Mouse (Mus musculus) adrenal gland, adult (tissue): ENCODE results near the gene Sprtn.

ENCODE experiments used
- DNase-seq, 2 experiments: peaks; one replicate each; pipeline ENCODE4 v3.0.0; 2022 to 2023; ENCODE audit warnings: low spot score in 1 of 2; ENCODE audit not compliant: inconsistent age in 2 of 2

Sprtn gene

GRCm38 (mm10) chr8:124937293-124937692, 39.6 kb downstream of the Sprtn start:
- no peak for DNase-seq

- DNase-seq: no peak
Measured at GRCm38 (mm10) chr8:124943801-124944200, 46.1 kb downstream of the Sprtn start.

- DNase-seq: no peak
Measured at GRCm38 (mm10) chr8:124944406-124944805, 46.7 kb downstream of the Sprtn start.

DNA sequence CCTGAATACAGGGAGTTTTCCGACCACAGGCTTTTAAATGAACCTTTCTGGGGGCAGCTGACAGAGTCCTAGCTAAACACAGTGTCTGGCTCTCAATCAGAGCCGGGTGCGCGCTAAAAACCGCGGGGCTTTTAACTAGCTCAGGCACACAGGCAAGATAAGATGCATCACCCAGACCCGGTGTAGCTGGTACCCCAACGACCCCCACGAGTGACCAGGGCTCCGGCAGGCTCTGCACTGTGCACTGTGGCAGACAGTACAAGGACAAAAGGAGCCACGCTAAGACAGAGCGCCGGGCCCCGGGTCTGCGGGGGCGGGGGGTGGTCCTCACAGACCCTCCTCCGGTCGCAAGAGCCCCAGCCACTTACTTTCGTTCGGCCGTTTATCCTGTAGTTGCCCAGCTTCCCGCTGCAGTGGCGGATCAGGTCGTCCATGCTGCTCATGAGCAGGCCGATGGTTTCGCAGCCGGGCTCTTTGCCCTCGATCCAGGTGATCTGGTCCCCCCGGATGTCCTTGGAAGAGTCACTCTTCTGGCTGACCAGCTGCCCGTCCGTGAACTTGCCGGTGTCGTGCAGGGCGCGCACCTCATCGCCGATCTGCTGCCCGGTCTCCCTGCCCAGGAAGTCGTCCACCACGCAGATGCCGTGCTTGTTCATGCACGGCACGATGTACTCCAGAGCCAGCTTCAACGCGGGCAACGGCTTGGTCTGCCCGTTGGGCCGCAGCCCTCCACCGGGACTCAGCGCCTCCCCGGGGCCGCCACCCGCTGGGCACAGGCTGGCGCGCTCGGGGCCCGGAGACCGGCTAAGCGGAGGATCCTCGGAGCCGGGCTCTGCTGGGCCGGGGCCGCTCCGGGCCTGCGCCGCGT, 50.4 kb downstream of the Sprtn start:
- peak; percentile 65 to 88 for DNase-seq

DNA sequence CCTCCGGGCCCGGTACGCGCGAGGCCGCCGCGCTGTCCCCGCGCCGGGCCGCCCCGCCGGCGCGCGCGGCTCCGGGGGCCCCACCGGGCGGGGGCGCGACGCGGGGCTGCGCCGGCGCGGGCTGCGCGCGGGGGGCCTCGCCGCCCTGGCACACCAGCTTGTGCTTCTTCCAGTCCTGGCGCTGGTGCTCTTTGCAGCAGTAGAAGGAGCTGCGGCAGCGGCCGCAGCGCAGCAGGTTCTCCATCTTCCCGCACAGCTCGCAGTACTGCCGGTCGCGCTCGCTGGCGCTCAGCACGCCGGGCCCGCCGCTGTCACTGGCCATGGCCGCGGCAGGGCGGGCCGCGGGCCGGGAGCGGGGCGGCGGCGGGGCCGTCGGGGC, 51.0 kb downstream of the Sprtn start:
- DNase-seq: peak in 1 of 2 experiments; percentile 46

- peak; percentile 90 to 95 for DNase-seq
Measured at GRCm38 (mm10) chr8:124949209-124950068, 51.8 kb downstream of the Sprtn start, which contains the start of gene Egln1. Gene Egln1 (minus strand): TSS chr8:124949324.

GRCm38 (mm10) chr8:124950069-124950456, 52.4 kb downstream of the Sprtn start:
- DNase-seq: no peak

- no peak for DNase-seq
Measured at GRCm38 (mm10) chr8:124950865-124951264, 53.2 kb downstream of the Sprtn start.

DNA sequence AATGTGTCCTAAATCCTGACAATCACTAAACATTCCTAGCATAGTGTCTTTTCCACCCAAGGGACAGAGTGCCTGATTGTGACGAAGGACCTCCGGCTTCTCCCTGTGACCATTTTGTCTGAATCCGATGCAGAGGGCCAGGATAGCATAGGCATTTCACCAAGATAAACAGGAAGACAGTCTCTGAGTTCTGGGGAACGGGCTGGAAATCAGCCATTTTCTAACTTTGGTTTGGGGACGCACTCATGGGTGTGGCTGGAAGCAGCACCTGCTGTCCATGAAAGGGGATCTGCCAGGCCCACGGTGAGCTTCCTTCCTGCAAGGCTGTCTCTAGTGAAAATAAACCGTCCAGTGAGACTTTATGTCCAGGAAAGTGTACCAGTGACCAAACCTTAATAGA, 55.5 kb downstream of the Sprtn start:
- no peak for DNase-seq

DNA sequence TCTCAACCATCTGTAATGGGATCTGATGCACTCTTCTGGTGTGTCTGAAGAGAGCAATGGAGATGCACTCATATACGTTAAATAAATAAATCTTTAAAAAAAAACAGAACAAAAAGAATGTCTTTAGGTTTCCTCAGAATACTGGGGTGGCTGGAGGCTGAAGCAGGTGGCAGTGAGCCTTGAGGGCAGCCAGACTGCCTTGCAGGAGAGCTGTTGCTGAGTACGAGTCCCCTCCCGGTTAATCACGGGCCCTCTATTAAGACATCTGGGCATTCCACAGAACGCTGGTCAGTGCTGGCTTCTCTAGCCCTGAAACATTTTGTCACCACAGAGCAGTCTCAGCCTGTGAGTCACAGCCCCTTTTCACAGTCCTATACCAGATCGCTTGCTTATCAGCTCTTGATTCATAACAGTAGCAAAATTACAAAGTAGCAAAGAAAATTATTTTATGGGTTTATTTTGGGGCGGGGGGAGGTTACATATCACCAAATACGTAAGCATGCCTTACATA, 56.9 kb downstream of the Sprtn start:
- peak in 1 of 2 experiments; percentile 55 for DNase-seq
